Mouse (Mus musculus): Measurements from ENCODE around the gene Deaf1.

DNA sequence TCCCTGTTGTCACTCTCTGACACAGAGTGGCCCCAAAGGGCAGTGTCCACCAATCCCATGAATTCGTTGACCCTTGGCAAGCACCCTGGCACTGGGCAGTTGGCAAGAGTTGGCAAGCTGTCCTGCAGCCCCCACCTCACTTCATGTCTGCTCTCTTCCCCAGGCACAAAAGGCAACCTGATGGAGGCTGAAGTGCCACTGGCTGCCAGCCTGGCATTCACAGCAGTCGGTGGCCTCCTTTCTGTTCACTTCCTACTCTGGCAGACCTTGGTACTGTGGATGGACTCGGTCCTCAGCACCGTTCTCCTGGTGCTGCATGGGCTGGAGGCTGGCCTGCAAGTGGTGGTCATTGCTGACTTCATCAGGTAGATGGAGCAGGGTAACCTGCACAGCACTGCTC lies 8.2 kb upstream of the Deaf1 start:
- TF ChIP-seq CTCF (IDR thresholded peaks at IDR 0.05) (no peak), POLR2A (IDR thresholded peaks at IDR 0.05; ENCODE audit: insufficient read depth, low read depth, low read length) (no peak), EP300 (IDR thresholded peaks at IDR 0.05; ENCODE audit: insufficient read depth, low read depth, low read length) (no peak)

Data from heart, adult 2 months (tissue).